Mouse (Mus musculus): ENCODE measurements around the gene Tssk1. TPM values are rescaled to one million over a fixed set of nuclear protein-coding genes. Genes with fewer than 3 reads are reported as not detected.

The Tssk1 gene
- total and polyA plus RNA-seq, 3 experiments: 0.16 TPM; not detected in 2

DNA sequence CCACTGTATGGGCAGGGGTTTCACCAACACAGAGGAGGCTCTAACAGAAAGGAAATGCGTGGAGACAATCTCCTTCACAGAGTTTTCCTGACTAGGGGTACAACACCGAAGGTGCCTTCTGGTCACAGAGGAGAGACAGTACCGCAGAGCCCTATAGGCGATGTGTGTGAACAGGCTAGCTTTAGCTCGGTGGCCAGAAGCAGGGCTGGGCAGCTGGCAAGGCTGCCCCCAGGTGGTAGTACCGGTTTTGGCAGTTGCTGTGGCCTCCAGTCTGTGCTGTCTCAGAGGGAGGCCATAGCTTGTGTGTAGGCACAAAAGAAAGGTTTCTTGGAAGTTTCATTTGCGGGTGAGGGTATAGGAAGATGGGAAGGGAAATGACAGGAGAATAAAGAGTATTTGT lies 44.8 kb downstream of the Tssk1 start:
- Histone ChIP-seq H3K4me1 (ENCODE audit: control insufficient read depth in 1 of 2, insufficient read depth in 2 of 2) (peaks cover 0 to 9% of the 10 kb centered on the region in 2 experiments; a peak in 2 of 4 replicates), H3K27me3 (replicated peaks) (peaks cover 58% of the 10 kb centered on the region), H3K27ac (ENCODE audit: insufficient read depth, low read depth) (no peak overlapping the region), H3K79me2 (replicated peaks; ENCODE audit: control insufficient read depth, extremely low read depth, insufficient read depth, poor library complexity, severe bottlenecking) (no peaks in the 10 kb centered on the region), H3K4me3 (replicated peaks in 1 of 3; ENCODE audit: low read depth in 2 of 3, low read length in 2 of 3, poor library complexity in 1 of 3) (no peak overlapping the region), H3K4me2 (ENCODE audit: insufficient read depth, low read depth, poor library complexity, severe bottlenecking) (peak overlapping the region; percentile 47), H3K36me3 (replicated peaks in 1 of 2; ENCODE audit: control insufficient read depth in 1 of 2, insufficient read depth in 1 of 2, low read length in 1 of 2) (no peaks in the 10 kb centered on the region), H3K9me3 (replicated peaks; ENCODE audit: low read length) (no peaks in the 10 kb centered on the region), H3K9ac (ENCODE audit: insufficient read depth, low read depth) (peak overlapping the region; percentile 18; the same call in 1 of the 2 replicates)
- in situ Hi-C loops (cut with MboI; ENCODE audit: low pct_ligation_motif_present, low pct_unique_long_range_greater_than_20kb, low sequenced_read_pairs): no loop called here
- peak; percentile 76 for DNase-seq (ENCODE audit: extremely low read depth)
- dilution Hi-C loops (cut with MboI; ENCODE audit: extremely low pct_ligation_motif_present, extremely low pct_unique_long_range_greater_than_20kb, low sequenced_read_pairs): no loop called here
- TF ChIP-seq BHLHE40 (IDR thresholded peaks at IDR 0.05; ENCODE audit: low read depth, low read length): no peak
- TF ChIP-seq POLR2AphosphoS2 (IDR thresholded peaks at IDR 0.05; ENCODE audit: low read depth, low read length): no peak
- TF ChIP-seq MYC (IDR thresholded peaks at IDR 0.05; ENCODE audit: low read depth, low read length): no peak
- TF ChIP-seq ZC3H11A (IDR thresholded peaks at IDR 0.05; ENCODE audit: low read depth, low read length): no peak; the same call in 1 of the 2 replicates
- no peak for TF ChIP-seq ELF1 (IDR thresholded peaks at IDR 0.05; ENCODE audit: low read depth, low read length)
- no peak for TF ChIP-seq MEF2A (IDR thresholded peaks at IDR 0.05; ENCODE audit: borderline replicate concordance, low read depth, low read length)
- TF ChIP-seq EP300 (IDR thresholded peaks at IDR 0.05; ENCODE audit: low read length): no peak
- TF ChIP-seq TCF12 (IDR thresholded peaks at IDR 0.05; ENCODE audit: low read depth, low read length): no peak
- TF ChIP-seq SIN3A (IDR thresholded peaks at IDR 0.05; ENCODE audit: low read length): no peak
- TF ChIP-seq MXI1 (IDR thresholded peaks at IDR 0.05; ENCODE audit: low read depth, low read length): no peak
- peak; percentile 68 to 98 for TF ChIP-seq CTCF (conservative IDR thresholded peaks at IDR 0.05 in 1 of 2, IDR thresholded peaks at IDR 0.05 in 1 of 2; ENCODE audit: low read depth in 2 of 2, low read length in 2 of 2)
- TF ChIP-seq E2F4 (IDR thresholded peaks at IDR 0.05; ENCODE audit: insufficient replicate concordance, low read depth, low read length): no peak
- TF ChIP-seq TBP (conservative IDR thresholded peaks at IDR 0.05; ENCODE audit: low read depth, low read length): no peak
- peak; percentile 94 for TF ChIP-seq SMC3 (IDR thresholded peaks at IDR 0.05; ENCODE audit: low read depth, low read length)
- TF ChIP-seq GABPA (IDR thresholded peaks at IDR 0.05; ENCODE audit: insufficient replicate concordance, low read depth, low read length): no peak
- TF ChIP-seq ZNF384 (IDR thresholded peaks at IDR 0.05; ENCODE audit: low read depth, low read length): peak; percentile 49; the same call in 1 of the 2 replicates
- no peak for TF ChIP-seq CHD2 (IDR thresholded peaks at IDR 0.05; ENCODE audit: low read length)
- TF ChIP-seq ZMIZ1 (IDR thresholded peaks at IDR 0.05; ENCODE audit: low read depth, low read length): no peak
- peak; percentile 89 for TF ChIP-seq RAD21 (IDR thresholded peaks at IDR 0.05; ENCODE audit: low read depth, low read length)
- TF ChIP-seq RCOR1 (conservative IDR thresholded peaks at IDR 0.05; ENCODE audit: low read depth, low read length): no peak
- TF ChIP-seq IRF4 (IDR thresholded peaks at IDR 0.05; ENCODE audit: low read depth, low read length): peak; percentile 79
- no peak for TF ChIP-seq ZKSCAN1 (IDR thresholded peaks at IDR 0.05; ENCODE audit: borderline replicate concordance, low read depth, low read length)

Data from CH12.LX (cell line).